Mouse (Mus musculus): Measurements from ENCODE around the gene Zfp983. TPM values are rescaled to one million over a fixed set of nuclear protein-coding genes. Genes with fewer than 3 reads are reported as not detected.
A peak's percentile ranks its signal among the peaks of the same experiment; 100 is the strongest.
"Not testable (repeated sequence)": the region's sequence is repeated elsewhere in the genome, so short reads cannot be mapped to it uniquely, and the experiment has no call there.

Zfp983 gene
- polyA plus RNA-seq (2015; fragmentation: Nextera tagmentation; extraction: Ambion mirVana) = 1.8 and 2.1 TPM in 2 replicates

- Histone ChIP-seq H3K4me3 (ENCODE audit: low read depth, low read length) (peak within 1 kb of the TSS; percentile 39), H3K27ac (ENCODE audit: low read length) (peak within 1 kb of the TSS; percentile 71), H3K4me2 (replicated peaks; ENCODE audit: low read depth, low read length) (peak within 1 kb of the TSS; percentile 41)
- not testable (repeated sequence) for H3K27me3 ChIP-seq (replicated peaks; ENCODE audit: insufficient read depth, low read length); H3K9me3 ChIP-seq (ENCODE audit: low read length); H3K4me1 ChIP-seq (ENCODE audit: insufficient read depth, low read depth, low read length); H3K9ac ChIP-seq (replicated peaks; ENCODE audit: low read depth); H3K36me3 ChIP-seq (ENCODE audit: insufficient read depth, low read length)
- under 1% methylated on average over 17 of the region's 17 CpGs for WGBS
- DNase-seq (ENCODE audit: low spot score) (peak; percentile 96), ATAC-seq (peak; percentile 99)
These were observed at the start of gene Zfp983 for GRCm38 (mm10) chr17:21650364-21650907. TSS of gene Zfp983 (plus strand) at chr17:21650624.

DNA sequence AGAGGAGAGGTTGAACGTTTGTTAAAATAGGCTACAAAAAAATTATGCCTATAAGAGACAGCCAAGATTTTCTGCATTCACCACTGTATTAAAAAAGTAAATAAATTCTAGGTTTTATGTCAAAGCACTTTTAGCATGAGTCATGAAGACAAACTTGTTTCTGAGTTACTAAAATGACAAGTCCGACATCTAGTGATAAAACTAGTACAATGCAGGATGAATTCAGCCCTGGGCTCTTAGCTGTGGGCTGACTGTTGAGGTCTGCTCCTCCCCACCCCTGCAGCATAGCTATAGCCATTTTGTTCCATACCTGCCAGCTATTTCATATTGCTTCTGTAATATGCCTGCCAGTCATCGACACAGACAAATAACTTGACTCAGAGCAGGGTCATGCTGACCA lies 34.1 kb upstream of the Zfp983 start:
- Histone ChIP-seq H3K9me3 (ENCODE audit: low read length) (no peaks in the 10 kb centered on the region), H3K4me2 (replicated peaks; ENCODE audit: low read depth, low read length) (no peak overlapping the region), H3K9ac (replicated peaks; ENCODE audit: low read depth) (no peak overlapping the region), H3K36me3 (ENCODE audit: insufficient read depth, low read length) (no peaks in the 10 kb centered on the region), H3K27me3 (replicated peaks; ENCODE audit: insufficient read depth, low read length) (no peaks in the 10 kb centered on the region), H3K4me1 (ENCODE audit: insufficient read depth, low read depth, low read length) (no peaks in the 10 kb centered on the region), H3K27ac (ENCODE audit: low read length) (no peak overlapping the region), H3K4me3 (ENCODE audit: low read depth, low read length) (no peak overlapping the region)
- TF ChIP-seq CTCF (IDR thresholded peaks at IDR 0.05) (no peak), EP300 (IDR thresholded peaks at IDR 0.05) (no peak)
- DNase-seq (ENCODE audit: low spot score) (no peak), ATAC-seq (no peak)
- 77% methylated on average over 3 of the region's 3 CpGs for WGBS

DNA sequence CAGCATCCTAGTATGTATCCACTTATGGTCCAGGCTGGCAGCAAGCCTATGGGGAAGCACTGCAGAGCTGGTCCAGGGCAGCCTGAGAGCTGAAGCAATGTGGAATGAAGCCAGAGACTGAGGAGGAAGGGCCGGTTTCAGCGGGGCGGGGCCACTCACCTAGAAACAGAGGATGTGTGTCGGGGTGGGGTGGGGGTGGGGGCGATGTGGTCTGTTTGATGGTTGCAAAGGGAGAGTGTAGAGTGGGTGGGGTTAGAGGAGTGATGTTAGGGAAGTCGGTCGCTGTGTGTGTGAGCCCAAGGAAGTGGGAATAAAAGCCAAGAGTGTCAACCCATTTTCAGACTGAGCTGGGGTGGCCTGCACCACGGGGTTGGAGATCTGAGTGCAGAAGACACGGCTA lies 33.1 kb upstream of the Zfp983 start:
- TF ChIP-seq CTCF (IDR thresholded peaks at IDR 0.05) (no peak), EP300 (IDR thresholded peaks at IDR 0.05) (no peak)
- H3K36me3 ChIP-seq (ENCODE audit: insufficient read depth, low read length) = no peaks in the 10 kb centered on the region
- no peak overlapping the region for H3K9ac ChIP-seq (replicated peaks; ENCODE audit: low read depth)
- no peak overlapping the region for H3K4me2 ChIP-seq (replicated peaks; ENCODE audit: low read depth, low read length)
- 10% methylated on average over 9 of the region's 9 CpGs for WGBS
- ATAC-seq (no peak), DNase-seq (ENCODE audit: low spot score) (peak; percentile 5)
- H3K4me1 ChIP-seq (ENCODE audit: insufficient read depth, low read depth, low read length) = no peaks in the 10 kb centered on the region
- no peaks in the 10 kb centered on the region for H3K27me3 ChIP-seq (replicated peaks; ENCODE audit: insufficient read depth, low read length)
- H3K9me3 ChIP-seq (ENCODE audit: low read length) = no peaks in the 10 kb centered on the region
- no peak overlapping the region for H3K4me3 ChIP-seq (ENCODE audit: low read depth, low read length)
- no peak overlapping the region for H3K27ac ChIP-seq (ENCODE audit: low read length)

DNA sequence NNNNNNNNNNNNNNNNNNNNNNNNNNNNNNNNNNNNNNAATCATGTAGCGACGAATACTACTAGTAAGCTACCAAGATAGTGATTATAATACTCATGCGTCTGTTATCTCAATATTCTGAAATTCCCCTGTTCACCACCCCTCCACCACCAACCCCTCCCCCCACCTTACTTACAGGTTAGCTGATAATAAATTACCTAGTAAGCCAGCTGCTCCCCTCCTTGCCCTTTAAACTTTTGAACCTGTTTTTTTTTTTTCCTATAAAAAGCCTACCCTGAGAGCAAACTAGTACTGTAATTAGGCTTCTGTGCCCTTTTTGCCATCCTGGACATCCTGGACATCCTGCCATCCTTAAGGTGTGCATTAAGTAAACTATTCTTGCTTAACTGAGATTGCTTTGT lies 26.8 kb upstream of the Zfp983 start:
- no peaks in the 10 kb centered on the region for H3K36me3 ChIP-seq (ENCODE audit: insufficient read depth, low read length)
- DNase-seq (ENCODE audit: low spot score) = no peak
- ATAC-seq = no peak
- H3K4me1 ChIP-seq (ENCODE audit: insufficient read depth, low read depth, low read length) = no peaks in the 10 kb centered on the region
- H3K27ac ChIP-seq (ENCODE audit: low read length) = no peak overlapping the region
- no peaks in the 10 kb centered on the region for H3K27me3 ChIP-seq (replicated peaks; ENCODE audit: insufficient read depth, low read length)
- no peak overlapping the region for H3K9ac ChIP-seq (replicated peaks; ENCODE audit: low read depth)
- no peaks in the 10 kb centered on the region for H3K9me3 ChIP-seq (ENCODE audit: low read length)
- no CpG with 5 or more reads among the region's 3 CpGs for WGBS
- no peak for TF ChIP-seq EP300 (IDR thresholded peaks at IDR 0.05)
- TF ChIP-seq CTCF (IDR thresholded peaks at IDR 0.05) = no peak
- no peak overlapping the region for H3K4me3 ChIP-seq (ENCODE audit: low read depth, low read length)
- H3K4me2 ChIP-seq (replicated peaks; ENCODE audit: low read depth, low read length) = no peak overlapping the region

- not testable (repeated sequence) for H3K9ac ChIP-seq (replicated peaks; ENCODE audit: low read depth); H3K36me3 ChIP-seq (ENCODE audit: insufficient read depth, low read length); H3K27ac ChIP-seq (ENCODE audit: low read length); H3K27me3 ChIP-seq (replicated peaks; ENCODE audit: insufficient read depth, low read length); H3K4me1 ChIP-seq (ENCODE audit: insufficient read depth, low read depth, low read length); H3K4me2 ChIP-seq (replicated peaks; ENCODE audit: low read depth, low read length); H3K4me3 ChIP-seq (ENCODE audit: low read depth, low read length); ATAC-seq; H3K9me3 ChIP-seq (ENCODE audit: low read length); DNase-seq (ENCODE audit: low spot score)
- WGBS = 37% methylated on average over 4 of the region's 4 CpGs
These were observed 14.7 kb upstream of the Zfp983 start for GRCm38 (mm10) chr17:21635758-21636157.

- TF ChIP-seq CTCF (IDR thresholded peaks at IDR 0.05) = no peak
- no peak for TF ChIP-seq EP300 (IDR thresholded peaks at IDR 0.05)
- no peaks in the 10 kb centered on the region for H3K27me3 ChIP-seq (replicated peaks; ENCODE audit: insufficient read depth, low read length)
- H3K27ac ChIP-seq (ENCODE audit: low read length) = no peak overlapping the region
- WGBS = 38% methylated on average over 3 of the region's 3 CpGs
- no peaks in the 10 kb centered on the region for H3K4me1 ChIP-seq (ENCODE audit: insufficient read depth, low read depth, low read length)
- ATAC-seq = no peak
- H3K4me3 ChIP-seq (ENCODE audit: low read depth, low read length) = no peak overlapping the region
- H3K9me3 ChIP-seq (ENCODE audit: low read length) = no peaks in the 10 kb centered on the region
- no peak for DNase-seq (ENCODE audit: low spot score)
- no peak overlapping the region for H3K4me2 ChIP-seq (replicated peaks; ENCODE audit: low read depth, low read length)
- no peaks in the 10 kb centered on the region for H3K36me3 ChIP-seq (ENCODE audit: insufficient read depth, low read length)
- no peak overlapping the region for H3K9ac ChIP-seq (replicated peaks; ENCODE audit: low read depth)
These were observed 1.6 kb upstream of the Zfp983 start for GRCm38 (mm10) chr17:21648791-21649190.

GRCm38 (mm10) chr17:21649936-21650335 lies 488 bp upstream of the Zfp983 start:
- Histone ChIP-seq H3K4me1 (ENCODE audit: insufficient read depth, low read depth, low read length) (no peaks in the 10 kb centered on the region), H3K4me2 (replicated peaks; ENCODE audit: low read depth, low read length) (peak overlapping the region; percentile 41), H3K9ac (replicated peaks; ENCODE audit: low read depth) (no peak overlapping the region; the same call in 1 of the 2 replicates), H3K27ac (ENCODE audit: low read length) (peak overlapping the region; percentile 71), H3K4me3 (ENCODE audit: low read depth, low read length) (peak overlapping the region; percentile 39; the same call in 1 of the 2 replicates), H3K27me3 (replicated peaks; ENCODE audit: insufficient read depth, low read length) (no peaks in the 10 kb centered on the region), H3K36me3 (ENCODE audit: insufficient read depth, low read length) (no peaks in the 10 kb centered on the region), H3K9me3 (ENCODE audit: low read length) (no peaks in the 10 kb centered on the region)
- ATAC-seq (peak; percentile 69), DNase-seq (ENCODE audit: low spot score) (peak; percentile 72)
- 16% methylated on average over 2 of the region's 2 CpGs for WGBS
- peak; percentile 65 for TF ChIP-seq CTCF (IDR thresholded peaks at IDR 0.05)
- TF ChIP-seq EP300 (IDR thresholded peaks at IDR 0.05) = no peak

GRCm38 (mm10) chr17:21678826-21679225 lies 28.4 kb downstream of the Zfp983 start:
- not testable (repeated sequence) for H3K27ac ChIP-seq (ENCODE audit: low read length); ATAC-seq; H3K4me3 ChIP-seq (ENCODE audit: low read depth, low read length); H3K36me3 ChIP-seq (ENCODE audit: insufficient read depth, low read length); DNase-seq (ENCODE audit: low spot score); H3K27me3 ChIP-seq (replicated peaks; ENCODE audit: insufficient read depth, low read length); H3K9ac ChIP-seq (replicated peaks; ENCODE audit: low read depth); H3K4me1 ChIP-seq (ENCODE audit: insufficient read depth, low read depth, low read length); H3K9me3 ChIP-seq (ENCODE audit: low read length)
- H3K4me2 ChIP-seq (replicated peaks; ENCODE audit: low read depth, low read length) = peak overlapping the region; percentile 56; the same call in 1 of the 2 replicates
- WGBS = 7% methylated on average over 1 of the region's 1 CpGs
